Mouse (Mus musculus) forebrain, embryonic 16.5 days (tissue): ENCODE data around the gene Zfand2a. TPM values are rescaled to one million over a fixed set of nuclear protein-coding genes. Genes with fewer than 3 reads are reported as not detected.

Experiments
- ATAC-seq: fragments of 200-750 bp; cut with Nextera tagmentation; 2 replicates; pipeline ENCODE4 v1.8.0; 2017; ENCODE audit warnings: mild to moderate bottlenecking, moderate library complexity
- H3K27ac ChIP-seq: fragments of 300-500 bp; sonication (generic); 2 replicates; pipeline ENCODE4 v1.5.1; 2014; ENCODE audit warnings: low read length, control low read depth
- H3K27me3 ChIP-seq: fragments of 300-500 bp; sonication (generic); replicated peaks from 2 replicates; pipeline ENCODE4 v1.6.1; 2014; ENCODE audit warnings: low read length; ENCODE audit not compliant: control insufficient read depth, insufficient read depth
- H3K36me3 ChIP-seq: fragments of 300-500 bp; sonication (generic); 2 replicates; pipeline ENCODE4 v1.6.1; 2014; ENCODE audit not compliant: control insufficient read depth, insufficient read depth
- H3K4me1 ChIP-seq: fragments of 300-500 bp; sonication (generic); replicated peaks from 2 replicates; pipeline ENCODE4 v1.6.1; 2014; ENCODE audit warnings: low read length; ENCODE audit not compliant: control insufficient read depth, insufficient read depth
- H3K4me2 ChIP-seq: fragments of 300-500 bp; sonication (generic); 2 replicates; pipeline ENCODE4 v1.6.1; 2014; ENCODE audit warnings: mild to moderate bottlenecking, low read length, control low read depth
- H3K4me3 ChIP-seq: fragments of 300-500 bp; sonication (generic); replicated peaks from 2 replicates; pipeline ENCODE4 v1.5.1; 2014; ENCODE audit warnings: mild to moderate bottlenecking, low read length, control low read depth
- H3K9ac ChIP-seq: fragments of 300-500 bp; sonication (generic); replicated peaks from 2 replicates; pipeline ENCODE4 v1.6.1; 2014; ENCODE audit warnings: low read depth, low read length, control low read depth
- H3K9me3 ChIP-seq: fragments of 300-500 bp; sonication (generic); 2 replicates; pipeline ENCODE4 v1.6.1; 2016; ENCODE audit warnings: low read length; ENCODE audit not compliant: control insufficient read depth
- WGBS: fragments of 180-500 bp; shearing (Covaris S2); extraction: QIAGEN DNeasy Blood & Tissue Kit; methylation state at CpG from one replicate; pipeline ENCODE4 v1.1.7; 2014; 5-methylcytosine and 5-hydroxymethylcytosine counted together
- polyA plus RNA-seq: library from polyadenylated mRNA; unstranded; fragments of >200 nt; fragmentation: Nextera tagmentation; extraction: Ambion mirVana; gene quantifications from 2 replicates; pipeline ENCODE4 v1.2.1, GENCODE M21; 2015

Zfand2a gene
- polyA plus RNA-seq, 1 experiment from 2014 or later: 21.4 TPM

- ATAC-seq: no peak
- no peak overlapping the region for H3K9ac ChIP-seq
- WGBS: 88% methylated on average over 10 of the region's 10 CpGs
- no peaks in the 10 kb centered on the region for H3K36me3 ChIP-seq
- no peaks in the 10 kb centered on the region for H3K9me3 ChIP-seq
- H3K4me2 ChIP-seq: no peak overlapping the region
- no peak overlapping the region for H3K4me3 ChIP-seq
- H3K4me1 ChIP-seq: peaks cover 10% of the 10 kb centered on the region
- H3K27ac ChIP-seq: no peak overlapping the region
- H3K27me3 ChIP-seq: no peaks in the 10 kb centered on the region
Measured at GRCm38 (mm10) chr5:139453031-139453430, 31.3 kb downstream of the Zfand2a start.

GRCm38 (mm10) chr5:139449926-139450325 lies 34.4 kb downstream of the Zfand2a start:
- no peaks in the 10 kb centered on the region for H3K36me3 ChIP-seq
- H3K27me3 ChIP-seq: no peaks in the 10 kb centered on the region
- H3K4me1 ChIP-seq: peaks cover 10% of the 10 kb centered on the region
- no peak overlapping the region for H3K4me2 ChIP-seq
- WGBS: 47% methylated on average over 4 of the region's 4 CpGs
- ATAC-seq: no peak
- H3K9ac ChIP-seq: no peak overlapping the region
- no peak overlapping the region for H3K4me3 ChIP-seq
- no peak overlapping the region for H3K27ac ChIP-seq
- H3K9me3 ChIP-seq: no peaks in the 10 kb centered on the region

- Histone ChIP-seq H3K4me3 (no peak overlapping the region), H3K4me1 (peaks cover 10% of the 10 kb centered on the region), H3K36me3 (no peaks in the 10 kb centered on the region), H3K4me2 (no peak overlapping the region), H3K9ac (no peak overlapping the region), H3K9me3 (no peaks in the 10 kb centered on the region), H3K27me3 (no peaks in the 10 kb centered on the region), H3K27ac (no peak overlapping the region)
- ATAC-seq: no peak
- WGBS: 53% methylated on average over 5 of the region's 5 CpGs
Measured at GRCm38 (mm10) chr5:139449161-139449791, 35.1 kb downstream of the Zfand2a start.

GRCm38 (mm10) chr5:139448025-139448424 lies 36.3 kb downstream of the Zfand2a start:
- H3K27me3 ChIP-seq: no peaks in the 10 kb centered on the region
- H3K9ac ChIP-seq: no peak overlapping the region
- peaks cover 10% of the 10 kb centered on the region for H3K4me1 ChIP-seq
- no peak overlapping the region for H3K4me2 ChIP-seq
- no peak overlapping the region for H3K4me3 ChIP-seq
- no peaks in the 10 kb centered on the region for H3K9me3 ChIP-seq
- no peak overlapping the region for H3K27ac ChIP-seq
- ATAC-seq: no peak
- H3K36me3 ChIP-seq: no peaks in the 10 kb centered on the region
- 76% methylated on average over 6 of the region's 6 CpGs for WGBS

DNA sequence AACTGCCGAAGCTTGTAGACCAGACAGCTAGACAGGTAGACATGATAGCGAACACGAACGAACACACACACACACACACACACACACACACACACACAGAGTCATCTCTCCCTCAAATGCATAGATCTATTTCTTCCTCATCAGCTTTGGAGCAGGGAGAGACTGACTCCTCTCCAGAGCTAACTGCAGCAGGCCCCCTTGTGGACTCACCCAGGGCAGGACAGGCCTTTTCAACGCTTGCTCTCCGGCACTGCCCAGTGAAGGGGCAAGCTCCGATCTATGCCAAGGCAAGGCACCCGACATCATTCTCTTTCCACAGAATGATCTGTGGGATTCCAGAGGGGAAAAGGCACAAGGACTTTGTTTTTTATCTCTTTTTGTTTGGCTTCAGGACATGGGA lies 39.1 kb downstream of the Zfand2a start:
- WGBS: 81% methylated on average over 8 of the region's 8 CpGs
- no peaks in the 10 kb centered on the region for H3K27me3 ChIP-seq
- H3K4me2 ChIP-seq: no peak overlapping the region
- H3K4me3 ChIP-seq: no peak overlapping the region
- no peak overlapping the region for H3K27ac ChIP-seq
- H3K36me3 ChIP-seq: no peaks in the 10 kb centered on the region
- ATAC-seq: no peak
- H3K9me3 ChIP-seq: no peaks in the 10 kb centered on the region
- no peak overlapping the region for H3K9ac ChIP-seq
- H3K4me1 ChIP-seq: peaks cover 24% of the 10 kb centered on the region

DNA sequence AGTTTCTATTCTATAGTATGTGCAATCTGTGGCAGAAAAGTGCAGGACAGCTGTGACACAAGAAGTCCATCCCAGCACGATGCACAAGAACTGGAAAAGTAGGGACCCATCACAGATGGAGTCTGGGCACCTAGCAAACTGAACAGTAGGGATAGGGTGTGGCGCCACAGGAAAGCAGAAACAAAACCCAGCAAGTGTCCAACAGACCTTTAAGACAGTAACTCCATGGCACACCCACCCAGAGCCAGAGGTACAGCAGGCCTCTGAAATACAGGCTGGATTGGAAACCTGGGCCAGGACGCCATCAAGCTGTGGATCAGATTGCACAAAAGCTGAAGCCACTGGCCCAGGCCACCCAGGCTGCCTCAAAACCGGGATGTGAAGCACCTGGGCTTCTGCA lies 41.4 kb downstream of the Zfand2a start:
- H3K4me3 ChIP-seq: no peak overlapping the region
- WGBS: 81% methylated on average over 4 of the region's 4 CpGs
- H3K27me3 ChIP-seq: no peaks in the 10 kb centered on the region
- ATAC-seq: no peak
- no peak overlapping the region for H3K9ac ChIP-seq
- H3K9me3 ChIP-seq: no peaks in the 10 kb centered on the region
- no peak overlapping the region for H3K4me2 ChIP-seq
- H3K27ac ChIP-seq: 0 out of 2 replicates have a peak overlapping the region, but pooled peaks have one; percentile 21
- H3K4me1 ChIP-seq: peaks cover 21% of the 10 kb centered on the region
- no peaks in the 10 kb centered on the region for H3K36me3 ChIP-seq

- H3K4me1 ChIP-seq: peaks cover 21% of the 10 kb centered on the region
- H3K9ac ChIP-seq: no peak overlapping the region
- WGBS: 78% methylated on average over 12 of the region's 12 CpGs
- no peak overlapping the region for H3K4me3 ChIP-seq
- H3K4me2 ChIP-seq: no peak overlapping the region
- H3K27me3 ChIP-seq: no peaks in the 10 kb centered on the region
- ATAC-seq: no peak
- no peaks in the 10 kb centered on the region for H3K36me3 ChIP-seq
- peak overlapping the region; percentile 47; the same call in 1 of the 2 replicates for H3K27ac ChIP-seq
- H3K9me3 ChIP-seq: no peaks in the 10 kb centered on the region
Measured at GRCm38 (mm10) chr5:139442428-139442827, 41.9 kb downstream of the Zfand2a start.

DNA sequence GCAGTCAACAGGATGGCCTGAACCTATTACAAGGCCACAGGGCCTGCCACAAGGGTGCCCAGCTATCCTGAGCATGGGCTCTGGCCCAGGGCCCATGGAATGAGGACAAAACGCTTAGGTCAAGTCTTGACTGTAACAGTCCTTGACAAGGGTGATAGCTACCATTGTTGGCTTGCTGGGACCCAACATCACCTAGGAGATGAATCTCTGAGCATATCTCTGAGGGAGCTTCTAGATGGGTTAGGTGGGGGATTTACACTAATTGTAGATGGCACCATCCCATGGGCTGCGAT lies 42.7 kb downstream of the Zfand2a start:
- Histone ChIP-seq H3K9me3 (no peaks in the 10 kb centered on the region), H3K9ac (no peak overlapping the region), H3K27me3 (no peaks in the 10 kb centered on the region), H3K36me3 (no peaks in the 10 kb centered on the region), H3K4me1 (peaks cover 21% of the 10 kb centered on the region), H3K4me3 (no peak overlapping the region), H3K4me2 (no peak overlapping the region), H3K27ac (no peak overlapping the region)
- no peak for ATAC-seq
- WGBS: 90% methylated on average over 2 of the region's 2 CpGs

- no peak for ATAC-seq
Measured at GRCm38 (mm10) chr5:139440926-139441725, 43.2 kb downstream of the Zfand2a start.

More at GRCm38 (mm10) chr5:139440926-139441725, 43.2 kb downstream of the Zfand2a start:
- Histone ChIP-seq H3K4me3 (no peak overlapping the region), H3K27me3 (no peaks in the 10 kb centered on the region), H3K9me3 (no peaks in the 10 kb centered on the region), H3K9ac (no peak overlapping the region), H3K36me3 (no peaks in the 10 kb centered on the region), H3K4me2 (no peak overlapping the region), H3K27ac (no peak overlapping the region), H3K4me1 (peaks cover 21% of the 10 kb centered on the region)
- WGBS: 88% methylated on average over 11 of the region's 11 CpGs
